Mouse (Mus musculus) heart, postnatal 0 days (tissue): ENCODE data around the gene Fndc7.

Experiments
- CTCF ChIP-seq: IDR thresholded peaks from 2 replicates; pipeline ENCODE4 v1.5.1; 2016; ENCODE audit warnings: antibody characterized with exemption, control low read depth, low read depth
- EP300 ChIP-seq: IDR thresholded peaks from 2 replicates; pipeline ENCODE4 v1.6.1; 2016; ENCODE audit warnings: antibody characterized with exemption, low read depth

DNA sequence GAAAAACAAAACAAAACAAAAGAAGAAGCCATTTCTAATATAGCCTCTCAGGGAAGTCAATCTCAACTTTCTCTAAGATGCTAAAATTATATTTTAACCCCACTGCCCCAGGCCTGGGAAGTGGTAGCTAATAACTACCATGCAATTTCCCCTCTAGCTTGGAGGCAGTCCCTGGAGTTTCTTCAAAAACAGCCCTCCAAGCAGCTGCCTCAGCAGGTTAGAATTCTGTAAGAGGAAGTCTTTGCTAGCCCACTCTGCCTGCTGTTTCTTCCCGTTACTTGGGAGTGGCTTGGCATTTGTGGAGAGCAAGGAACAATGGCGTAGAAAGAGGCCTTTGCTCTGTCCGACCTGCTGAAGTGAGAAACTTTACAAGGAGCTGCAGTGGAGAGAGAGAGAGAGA, 24.7 kb downstream of the Fndc7 start:
- TF ChIP-seq CTCF (no peak), EP300 (no peak)
